Mouse (Mus musculus) kidney, embryonic 15.5 days (tissue): ENCODE measurements at regions not wholly inside any gene's neighbourhood (a gene's known extent, or its start where the extent isn't known, plus 50 kb on each side); places are given as distances from the start of the nearest gene placed in this dataset.

ENCODE experiments used
- ATAC-seq: fragments of 200-750 bp; cut with Nextera tagmentation; replicated peaks from 2 replicates; pipeline ENCODE4 v1.8.0; 2017; ENCODE audit warnings: moderate TSS enrichment; ENCODE audit not compliant: low FRiP score
- H3K27ac ChIP-seq: fragments of 300-500 bp; sonication (generic); 2 replicates; pipeline ENCODE4 v1.5.1; 2015; ENCODE audit warnings: mild to moderate bottlenecking, inconsistent platforms
- H3K27me3 ChIP-seq: fragments of 300-500 bp; sonication (generic); 2 replicates; pipeline ENCODE4 v1.6.1; 2015; ENCODE audit warnings: inconsistent platforms
- H3K36me3 ChIP-seq: fragments of 300-500 bp; sonication (generic); 2 replicates; pipeline ENCODE4 v1.6.1; 2015; ENCODE audit warnings: inconsistent platforms
- H3K4me1 ChIP-seq: fragments of 300-500 bp; sonication (generic); 2 replicates; pipeline ENCODE4 v1.6.1; 2015; ENCODE audit warnings: inconsistent platforms
- H3K4me2 ChIP-seq: fragments of 300-500 bp; sonication (generic); 2 replicates; pipeline ENCODE4 v1.6.1; 2015; ENCODE audit warnings: moderate library complexity, mild to moderate bottlenecking, inconsistent platforms
- H3K4me3 ChIP-seq: fragments of 300-500 bp; sonication (generic); replicated peaks from 2 replicates; pipeline ENCODE4 v1.5.1; 2015; ENCODE audit warnings: mild to moderate bottlenecking, inconsistent platforms
- H3K9ac ChIP-seq: fragments of 300-500 bp; sonication (generic); 2 replicates; pipeline ENCODE4 v1.6.1; 2015; ENCODE audit warnings: mild to moderate bottlenecking, inconsistent platforms
- H3K9me3 ChIP-seq: fragments of 300-500 bp; sonication (generic); replicated peaks from 2 replicates; pipeline ENCODE4 v1.6.1; 2016; ENCODE audit warnings: inconsistent platforms
- WGBS: fragments of 180-500 bp; shearing (Covaris S2); methylation state at CpG from one replicate; pipeline ENCODE4 v1.1.7; 2015; ENCODE audit warnings: mixed read lengths; 5-methylcytosine and 5-hydroxymethylcytosine counted together

GRCm38 (mm10) chr5:99165807-99166360 is 128.7 kb upstream of the Prkg2 start:
- Histone ChIP-seq H3K27ac (no peak overlapping the region), H3K9me3 (no peaks in the 10 kb centered on the region), H3K4me3 (no peak overlapping the region), H3K4me2 (no peak overlapping the region), H3K36me3 (no peaks in the 10 kb centered on the region), H3K4me1 (peaks cover 4% of the 10 kb centered on the region; the same call in 1 of the 2 replicates), H3K9ac (no peak overlapping the region), H3K27me3 (no peaks in the 10 kb centered on the region)
- 22% methylated on average over 3 of the region's 3 CpGs for WGBS
- no peak for ATAC-seq

- no peaks in the 10 kb centered on the region for H3K27me3 ChIP-seq
- WGBS, result 11% methylated on average over 1 of the region's 1 CpGs
- no peaks in the 10 kb centered on the region for H3K36me3 ChIP-seq
- no peak for ATAC-seq
- H3K4me2 ChIP-seq, result no peak overlapping the region
- H3K4me3 ChIP-seq, result no peak overlapping the region
- no peaks in the 10 kb centered on the region for H3K9me3 ChIP-seq
- no peak overlapping the region for H3K9ac ChIP-seq
- H3K27ac ChIP-seq, result no peak overlapping the region
- no peaks in the 10 kb centered on the region for H3K4me1 ChIP-seq
These were observed 120.8 kb upstream of the Prkg2 start for GRCm38 (mm10) chr5:99157973-99158372.

- H3K4me3 ChIP-seq, result no peak overlapping the region
These were observed 116.2 kb upstream of the Prkg2 start for GRCm38 (mm10) chr5:99153269-99153850.

GRCm38 (mm10) chr5:99152299-99152698 is 115.1 kb upstream of the Prkg2 start:
- no peaks in the 10 kb centered on the region for H3K36me3 ChIP-seq
- 88% methylated on average over 4 of the region's 4 CpGs for WGBS
- no peak overlapping the region for H3K4me2 ChIP-seq
- H3K9ac ChIP-seq, result no peak overlapping the region
- H3K4me1 ChIP-seq, result no peaks in the 10 kb centered on the region
- H3K27me3 ChIP-seq, result no peaks in the 10 kb centered on the region
- ATAC-seq, result no peak
- no peaks in the 10 kb centered on the region for H3K9me3 ChIP-seq
- H3K27ac ChIP-seq, result no peak overlapping the region
- H3K4me3 ChIP-seq, result no peak overlapping the region

More at GRCm38 (mm10) chr5:99153269-99153850, 116.2 kb upstream of the Prkg2 start:
- Histone ChIP-seq H3K27me3 (no peaks in the 10 kb centered on the region), H3K36me3 (no peaks in the 10 kb centered on the region), H3K9ac (no peak overlapping the region), H3K4me1 (no peaks in the 10 kb centered on the region), H3K4me2 (no peak overlapping the region), H3K9me3 (no peaks in the 10 kb centered on the region), H3K27ac (no peak overlapping the region)
- no peak for ATAC-seq
- 66% methylated on average over 2 of the region's 2 CpGs for WGBS

- Histone ChIP-seq H3K9ac (no peak overlapping the region), H3K4me2 (no peak overlapping the region), H3K4me3 (no peak overlapping the region), H3K4me1 (no peaks in the 10 kb centered on the region), H3K27me3 (no peaks in the 10 kb centered on the region), H3K27ac (no peak overlapping the region), H3K9me3 (no peaks in the 10 kb centered on the region), H3K36me3 (no peaks in the 10 kb centered on the region)
- WGBS, result 21% methylated on average over 1 of the region's 1 CpGs
- 0 out of 2 replicates have a peak, but pooled peaks have one; percentile 36 for ATAC-seq
These were observed 112.8 kb upstream of the Prkg2 start for GRCm38 (mm10) chr5:99149904-99150303.

GRCm38 (mm10) chr5:99132670-99133069 is 95.5 kb upstream of the Prkg2 start:
- Histone ChIP-seq H3K27ac (no peak overlapping the region), H3K9ac (no peak overlapping the region), H3K9me3 (no peaks in the 10 kb centered on the region), H3K4me2 (no peak overlapping the region), H3K27me3 (no peaks in the 10 kb centered on the region), H3K36me3 (no peaks in the 10 kb centered on the region), H3K4me3 (no peak overlapping the region), H3K4me1 (peaks cover 20% of the 10 kb centered on the region)
- 75% methylated on average over 2 of the region's 2 CpGs for WGBS
- ATAC-seq, result no peak

GRCm38 (mm10) chr5:99128628-99129027 is 91.5 kb upstream of the Prkg2 start:
- peak; percentile 70 for ATAC-seq
- Histone ChIP-seq H3K4me3 (no peak overlapping the region), H3K36me3 (no peaks in the 10 kb centered on the region), H3K9ac (no peak overlapping the region), H3K27ac (peak overlapping the region; percentile 11; the same call in 1 of the 2 replicates), H3K9me3 (no peaks in the 10 kb centered on the region), H3K4me1 (peaks cover 20% of the 10 kb centered on the region), H3K4me2 (no peak overlapping the region), H3K27me3 (no peaks in the 10 kb centered on the region)
- 31% methylated on average over 6 of the region's 6 CpGs for WGBS

GRCm38 (mm10) chr5:99125418-99125817 is 88.3 kb upstream of the Prkg2 start:
- WGBS, result 85% methylated on average over 3 of the region's 3 CpGs
- ATAC-seq, result no peak
- peaks cover 20% of the 10 kb centered on the region for H3K4me1 ChIP-seq
- H3K9me3 ChIP-seq, result no peaks in the 10 kb centered on the region
- H3K27ac ChIP-seq, result no peak overlapping the region
- no peak overlapping the region for H3K9ac ChIP-seq
- H3K36me3 ChIP-seq, result no peaks in the 10 kb centered on the region
- H3K4me2 ChIP-seq, result no peak overlapping the region
- H3K27me3 ChIP-seq, result no peaks in the 10 kb centered on the region
- no peak overlapping the region for H3K4me3 ChIP-seq

GRCm38 (mm10) chr5:99111755-99112154 is 74.6 kb upstream of the Prkg2 start:
- no peak for ATAC-seq

GRCm38 (mm10) chr5:99111235-99111634 is 74.1 kb upstream of the Prkg2 start:
- peaks cover 3% of the 10 kb centered on the region; the same call in 1 of the 2 replicates for H3K4me1 ChIP-seq
- H3K4me2 ChIP-seq, result no peak overlapping the region
- no peaks in the 10 kb centered on the region for H3K36me3 ChIP-seq
- ATAC-seq, result 0 out of 2 replicates have a peak, but pooled peaks have one; percentile 52
- no peaks in the 10 kb centered on the region for H3K9me3 ChIP-seq
- H3K27ac ChIP-seq, result no peak overlapping the region
- H3K27me3 ChIP-seq, result no peaks in the 10 kb centered on the region
- WGBS, result 39% methylated on average over 4 of the region's 4 CpGs
- H3K4me3 ChIP-seq, result no peak overlapping the region
- H3K9ac ChIP-seq, result no peak overlapping the region

More at GRCm38 (mm10) chr5:99111755-99112154, 74.6 kb upstream of the Prkg2 start:
- H3K27ac ChIP-seq, result no peak overlapping the region
- no peak overlapping the region for H3K4me2 ChIP-seq
- peaks cover 3% of the 10 kb centered on the region; the same call in 1 of the 2 replicates for H3K4me1 ChIP-seq
- no peak overlapping the region for H3K9ac ChIP-seq
- no peaks in the 10 kb centered on the region for H3K9me3 ChIP-seq
- H3K36me3 ChIP-seq, result no peaks in the 10 kb centered on the region
- H3K27me3 ChIP-seq, result no peaks in the 10 kb centered on the region
- no peak overlapping the region for H3K4me3 ChIP-seq
- 61% methylated on average over 4 of the region's 4 CpGs for WGBS

- no peak overlapping the region for H3K27ac ChIP-seq
- 58% methylated on average over 6 of the region's 6 CpGs for WGBS
- H3K4me2 ChIP-seq, result no peak overlapping the region
- H3K9ac ChIP-seq, result no peak overlapping the region
- H3K36me3 ChIP-seq, result no peaks in the 10 kb centered on the region
- H3K9me3 ChIP-seq, result no peaks in the 10 kb centered on the region
- no peak; the same call in 1 of the 2 replicates for ATAC-seq
- H3K4me3 ChIP-seq, result no peak overlapping the region
- H3K27me3 ChIP-seq, result no peaks in the 10 kb centered on the region
- H3K4me1 ChIP-seq, result no peaks in the 10 kb centered on the region
These were observed 62.6 kb upstream of the Prkg2 start for GRCm38 (mm10) chr5:99099727-99100116.

- Histone ChIP-seq H3K4me1 (no peaks in the 10 kb centered on the region), H3K27me3 (no peaks in the 10 kb centered on the region), H3K9me3 (no peaks in the 10 kb centered on the region), H3K4me2 (no peak overlapping the region), H3K9ac (no peak overlapping the region), H3K36me3 (no peaks in the 10 kb centered on the region), H3K27ac (no peak overlapping the region), H3K4me3 (no peak overlapping the region)
- 91% methylated on average over 7 of the region's 7 CpGs for WGBS
- no peak for ATAC-seq
These were observed 62.0 kb upstream of the Prkg2 start for GRCm38 (mm10) chr5:99099014-99099726.
